Mouse (Mus musculus) megakaryocyte-erythroid progenitor cell, adult 5-6 weeks (primary cell): ENCODE results near the gene Klhl8. TPM values are rescaled to one million over a fixed set of nuclear protein-coding genes. Genes with fewer than 3 reads are reported as not detected.
"Not testable (repeated sequence)": the region's sequence is repeated elsewhere in the genome, so short reads cannot be mapped to it uniquely, and the experiment has no call there.

Source experiments
- ATAC-seq: replicated peaks from 2 replicates; pipeline ENCODE4 v1.8.0; 2016; ENCODE audit warnings: mild to moderate bottlenecking, inconsistent platforms; ENCODE audit not compliant: severe bottlenecking, poor library complexity, low FRiP score, low TSS enrichment
- total RNA-seq, 2 experiments: library from RNA; stranded (forward) in 1 of 2; stranded (reverse) in 1 of 2; fragments of 200-1000, 215-1000 nt in 1 of 2; fragments of >200 nt in 1 of 2; fragmentation: Nextera tagmentation in 1 of 2; gene quantifications; 2 replicates each; pipeline ENCODE4 v1.2.3; 2014 to 2017

Klhl8 gene
- 2.1 and 2.2 TPM in 2 replicates for total RNA-seq (2014; fragmentation: Nextera tagmentation)
- total RNA-seq (2017): 3.6 and 8.5 TPM in 2 replicates

DNA sequence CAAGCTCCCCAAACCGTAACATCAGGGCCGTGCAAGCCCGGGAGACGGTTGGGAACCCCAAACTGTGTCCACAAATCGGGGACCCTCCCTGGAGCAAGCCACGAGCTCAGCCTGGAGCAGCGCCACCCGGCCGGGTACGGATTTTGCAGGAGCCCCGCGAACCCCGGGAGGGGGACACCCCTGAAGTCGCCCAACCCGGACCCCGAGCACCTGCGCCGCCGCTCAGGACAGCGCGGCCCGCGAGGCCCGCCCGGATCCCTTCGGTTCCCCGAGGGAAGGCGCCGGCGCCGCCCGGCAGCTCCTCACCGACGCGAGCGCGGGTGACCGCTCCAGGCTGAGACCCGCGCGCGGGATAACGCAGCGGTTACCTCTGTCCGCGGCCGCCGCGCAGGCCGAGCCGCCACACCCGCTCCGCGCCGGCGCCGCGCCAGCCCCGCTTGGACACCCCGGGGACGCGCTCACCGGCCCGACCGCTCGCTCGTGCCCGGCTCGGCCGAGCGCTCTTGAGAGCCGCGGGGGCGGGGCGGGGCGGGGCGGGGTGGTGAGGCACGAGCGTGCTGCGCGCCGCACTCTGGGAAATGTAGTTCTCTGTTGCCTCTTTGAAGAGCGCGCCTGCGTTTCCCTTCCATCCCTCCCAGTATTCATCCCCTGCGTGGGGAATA is at the start of gene Klhl8:
TSS of gene Klhl8 (minus strand) at position 512 of the 662 bp plus-strand sequence.
- peak; percentile 85 for ATAC-seq

DNA sequence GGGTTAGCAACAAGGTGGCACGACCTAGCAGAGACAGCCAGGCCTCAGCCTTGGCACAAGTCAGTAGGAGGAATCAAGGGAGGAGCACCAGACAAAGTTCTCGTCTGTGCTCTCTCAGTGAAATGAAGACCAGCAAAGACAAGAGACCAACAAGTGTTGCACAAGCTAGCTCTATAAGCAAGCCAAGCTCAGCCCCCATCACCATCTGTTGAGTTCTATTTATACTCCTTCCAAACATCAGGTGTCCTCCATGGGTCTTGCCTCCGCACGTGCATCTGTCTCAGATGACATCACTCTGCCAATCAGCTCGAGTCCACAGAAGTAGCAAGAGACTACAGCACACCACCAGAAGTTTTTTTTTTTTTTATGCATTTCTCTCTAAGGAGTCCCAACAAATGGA is 43.6 kb upstream of the Klhl8 start:
- ATAC-seq: no peak

DNA sequence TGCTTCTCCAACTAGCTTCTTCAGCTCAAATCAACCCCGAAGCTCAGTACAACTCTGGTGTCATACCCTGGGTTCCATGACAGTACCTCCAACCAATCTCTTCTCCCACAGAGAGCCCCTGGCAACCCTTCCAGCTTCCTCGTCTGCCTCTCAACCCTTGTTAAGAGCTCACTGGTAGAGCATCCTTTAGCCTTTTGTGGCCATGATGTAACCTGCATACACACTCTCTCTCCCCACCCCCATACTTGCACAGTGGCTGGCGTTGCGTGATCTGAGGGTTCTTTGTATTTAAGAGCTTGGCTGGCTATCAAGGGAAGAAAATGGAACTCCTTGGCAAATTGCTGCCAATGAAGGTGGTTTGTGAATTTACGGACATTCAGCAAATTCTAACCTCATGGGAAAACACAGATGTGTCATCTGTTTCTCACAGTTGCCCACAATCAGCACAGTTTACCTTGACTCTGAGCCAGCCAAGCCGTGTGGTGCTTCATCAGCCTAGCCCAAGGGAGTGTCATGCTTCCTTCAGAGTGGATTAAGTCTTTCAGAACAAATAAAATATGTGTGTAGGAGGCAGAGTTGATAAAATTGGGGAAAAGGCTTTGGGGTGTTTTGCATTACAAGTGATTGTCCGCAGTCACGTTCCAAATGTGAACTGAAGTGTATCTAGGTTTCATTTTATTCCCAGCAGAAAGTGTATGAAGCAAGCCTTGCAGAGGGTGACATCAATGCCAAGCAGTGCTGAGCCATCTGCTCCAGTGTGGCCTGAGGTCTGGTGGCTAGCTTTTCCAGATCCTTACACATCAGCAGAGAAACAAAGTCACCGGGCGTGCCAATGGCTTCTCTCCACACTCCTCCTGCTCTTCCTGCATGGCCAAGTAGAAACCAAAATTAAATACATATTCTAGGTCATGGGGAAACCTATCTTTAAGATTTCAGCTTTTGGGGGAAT is 42.4 kb upstream of the Klhl8 start:
- no peak for ATAC-seq

DNA sequence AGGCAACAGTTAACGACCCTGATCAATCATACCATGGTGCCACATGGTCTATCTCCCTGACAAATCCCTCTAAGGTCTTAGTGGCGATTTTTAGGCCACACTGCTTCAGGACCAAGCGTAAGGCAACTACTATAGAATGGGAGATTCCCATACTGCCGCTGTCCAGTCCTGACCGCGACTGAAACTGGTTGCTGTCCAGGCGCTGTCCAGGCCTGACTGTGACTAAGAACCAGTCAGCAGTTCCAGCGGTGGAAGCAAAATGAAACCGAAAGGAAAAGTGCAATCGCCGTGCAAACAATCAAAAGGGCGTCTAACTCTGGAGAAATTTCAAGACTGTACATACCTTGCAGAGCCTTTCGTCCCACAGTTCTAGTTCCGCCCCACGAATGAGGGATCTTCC is 39.1 kb upstream of the Klhl8 start:
- not testable (repeated sequence) for ATAC-seq

DNA sequence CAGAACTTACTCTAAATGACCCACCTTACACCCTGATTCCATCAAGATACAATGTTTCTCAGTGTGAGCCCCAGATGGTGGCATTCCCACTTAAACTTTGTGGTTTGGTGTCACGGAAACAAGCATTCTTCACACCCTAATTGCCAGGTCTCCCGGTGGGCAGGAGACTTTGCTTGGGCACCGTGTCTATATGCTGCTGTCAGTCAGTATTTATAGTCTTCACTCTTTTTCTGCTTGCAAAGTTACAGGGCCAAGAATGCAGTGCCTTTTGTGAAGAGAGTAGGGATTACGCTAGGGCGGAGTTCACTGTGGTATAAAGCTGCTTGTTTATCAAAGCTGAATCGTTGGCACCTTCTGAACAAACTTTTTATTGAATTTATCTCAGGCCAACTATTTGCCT is 32.1 kb upstream of the Klhl8 start:
- ATAC-seq: no peak

DNA sequence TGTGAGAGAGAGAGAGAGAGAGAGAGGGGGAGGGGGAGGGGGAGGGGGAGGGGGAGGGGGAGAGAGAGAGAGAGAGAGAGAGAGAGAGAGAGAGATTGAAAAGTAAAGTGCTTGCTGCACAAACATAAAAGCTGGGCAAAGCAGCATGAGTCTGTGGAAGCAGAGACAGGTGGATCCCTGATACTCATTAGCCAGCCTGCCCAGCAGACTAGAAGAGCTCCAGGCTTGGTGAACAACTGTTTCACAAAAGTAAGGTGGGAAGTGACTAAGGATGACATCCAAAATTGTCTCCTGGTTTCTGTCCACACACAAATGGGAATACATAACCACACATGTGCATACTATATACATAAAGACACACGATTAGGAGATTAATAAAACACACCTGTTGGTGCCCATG is 28.8 kb upstream of the Klhl8 start:
- no peak for ATAC-seq

DNA sequence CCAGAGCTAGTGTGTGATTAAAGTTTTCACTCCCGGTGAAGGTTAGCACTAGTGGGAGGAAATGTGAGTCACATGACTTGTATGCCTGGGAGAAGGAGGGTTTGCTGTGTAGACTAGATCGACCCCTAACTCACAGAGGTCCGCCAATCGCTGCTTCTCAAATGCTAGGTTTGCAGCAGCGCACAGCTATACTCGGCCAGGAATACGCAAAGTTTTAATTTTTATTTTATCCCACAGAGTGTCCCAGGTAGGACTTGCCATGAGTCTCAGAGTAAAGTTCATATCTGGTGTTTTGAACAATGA is 28.2 kb upstream of the Klhl8 start:
- ATAC-seq: no peak

DNA sequence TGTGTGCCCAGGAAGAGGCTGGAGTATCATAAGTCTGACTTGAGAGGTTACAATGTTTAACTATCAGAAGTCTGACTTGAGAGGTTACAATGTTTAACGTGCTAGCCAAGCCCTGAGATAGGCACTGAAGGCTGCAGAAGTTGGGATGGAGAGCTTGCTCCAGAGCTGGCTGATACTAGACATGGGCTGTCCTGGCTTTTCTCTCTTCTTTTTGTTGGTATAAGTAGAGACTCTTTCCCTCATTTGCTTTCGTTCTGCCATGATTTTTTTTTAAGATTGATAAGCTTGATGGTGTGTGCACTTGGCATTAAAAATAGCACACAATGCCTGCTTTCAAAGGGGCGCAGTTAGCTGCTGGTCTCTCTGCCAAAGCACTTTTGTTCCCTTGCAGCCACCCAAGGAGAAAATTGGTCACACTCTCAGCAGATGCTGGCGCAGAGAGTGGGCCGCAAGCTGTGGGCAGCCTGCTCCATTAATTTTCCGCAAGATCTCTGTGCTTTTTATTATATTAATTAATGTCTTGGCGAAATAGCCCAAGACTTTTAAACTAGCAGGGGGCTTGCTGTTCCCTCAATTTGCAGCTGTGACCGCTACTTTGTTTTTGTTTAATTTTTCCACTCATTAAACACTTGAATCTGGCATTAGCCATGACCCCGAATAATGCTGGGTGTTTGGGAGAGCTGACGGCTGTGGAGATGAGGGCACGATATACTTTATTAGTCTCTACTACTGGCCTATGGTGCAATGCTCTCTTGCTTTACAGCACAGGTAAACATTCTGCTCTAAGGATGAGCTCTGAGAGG is 27.7 kb upstream of the Klhl8 start:
- ATAC-seq: no peak

DNA sequence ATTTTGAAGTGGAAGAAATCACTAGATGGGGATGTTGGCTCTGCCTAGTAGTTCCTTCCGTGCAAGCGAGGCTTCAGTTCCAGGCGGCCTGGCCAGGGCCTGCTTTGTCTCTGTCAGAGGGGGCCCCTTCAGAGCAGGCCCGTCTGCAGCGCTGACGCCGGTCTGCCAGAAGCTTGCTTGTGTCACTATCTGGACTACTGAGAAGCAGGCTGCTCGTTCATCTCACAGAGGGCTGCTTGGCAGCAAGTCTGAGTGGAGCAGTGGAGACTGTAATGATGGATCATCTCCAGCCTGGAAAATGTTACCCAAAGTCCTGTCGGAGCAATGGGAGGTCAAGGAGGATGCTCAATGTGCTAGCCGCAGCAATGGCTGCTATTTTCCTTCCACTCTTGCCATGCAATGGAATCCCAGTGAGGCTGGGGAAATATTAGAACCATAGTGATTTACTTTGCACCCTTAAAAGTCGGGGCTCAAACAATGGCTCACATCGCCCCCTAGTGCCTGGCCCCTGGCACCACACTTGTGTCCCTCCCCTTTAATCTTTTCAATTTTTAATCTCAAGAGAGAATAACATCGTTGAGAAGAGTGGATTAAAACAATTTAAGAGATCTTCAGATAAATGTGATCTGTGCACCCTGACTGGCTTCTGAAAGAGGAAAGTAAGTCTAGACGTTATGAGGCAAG is 26.0 kb upstream of the Klhl8 start:
- ATAC-seq: peak; percentile 83

DNA sequence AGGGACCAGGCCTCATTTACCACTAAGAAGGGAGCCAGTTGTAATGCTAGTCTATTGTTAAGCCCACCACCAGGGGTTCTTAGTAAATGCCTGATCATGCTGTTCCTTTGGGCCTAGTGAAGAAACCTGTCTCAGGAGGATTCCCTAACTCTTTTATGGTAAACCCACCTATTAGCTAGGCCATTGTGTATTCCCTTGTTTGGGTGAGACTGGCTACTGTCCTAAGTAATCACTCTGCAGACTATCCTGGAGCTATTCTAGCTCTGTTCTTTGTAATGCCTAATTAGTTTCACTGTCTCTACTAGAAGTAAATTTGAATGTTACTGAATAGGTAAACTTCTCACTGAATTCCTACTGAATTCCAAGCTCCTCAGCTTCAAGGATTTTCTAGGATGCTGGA is 20.9 kb upstream of the Klhl8 start:
- ATAC-seq: not testable (repeated sequence)

DNA sequence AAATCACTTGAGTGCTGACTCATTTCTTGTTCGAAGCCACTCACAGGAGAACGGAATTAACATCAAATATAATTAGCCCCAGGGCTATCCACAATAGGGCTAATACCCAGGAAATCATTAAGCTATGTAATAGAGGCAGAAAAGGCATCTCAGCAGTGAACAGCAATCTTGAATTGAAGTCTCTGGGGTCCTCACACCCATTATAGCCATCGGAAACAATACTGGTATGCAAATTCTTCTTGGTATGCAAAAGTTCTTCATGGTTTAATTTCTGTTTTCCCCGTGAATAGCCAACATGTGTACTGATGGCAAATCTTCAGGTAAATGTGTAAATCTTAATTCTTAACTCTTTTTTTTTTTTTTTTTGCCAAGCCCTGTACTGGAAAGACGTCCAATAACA is 19.5 kb upstream of the Klhl8 start:
- ATAC-seq: no peak

DNA sequence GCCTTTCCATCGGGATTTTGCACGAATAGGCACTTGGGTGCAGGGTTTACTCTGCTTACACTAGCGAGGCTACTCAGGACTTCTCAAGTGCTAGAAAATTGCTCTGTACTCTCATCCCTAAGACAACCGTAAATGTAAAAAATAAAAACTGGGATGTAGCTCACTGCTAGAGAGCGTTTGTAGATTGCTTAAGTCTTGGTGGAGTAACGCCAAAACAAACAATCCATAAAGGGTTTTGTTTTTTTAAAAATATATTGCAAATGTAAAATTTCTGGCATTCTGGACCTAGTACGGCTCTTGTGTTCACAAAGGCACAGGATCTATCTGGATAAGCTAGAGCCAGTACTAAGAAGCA is 17.1 kb upstream of the Klhl8 start:
- ATAC-seq: no peak

DNA sequence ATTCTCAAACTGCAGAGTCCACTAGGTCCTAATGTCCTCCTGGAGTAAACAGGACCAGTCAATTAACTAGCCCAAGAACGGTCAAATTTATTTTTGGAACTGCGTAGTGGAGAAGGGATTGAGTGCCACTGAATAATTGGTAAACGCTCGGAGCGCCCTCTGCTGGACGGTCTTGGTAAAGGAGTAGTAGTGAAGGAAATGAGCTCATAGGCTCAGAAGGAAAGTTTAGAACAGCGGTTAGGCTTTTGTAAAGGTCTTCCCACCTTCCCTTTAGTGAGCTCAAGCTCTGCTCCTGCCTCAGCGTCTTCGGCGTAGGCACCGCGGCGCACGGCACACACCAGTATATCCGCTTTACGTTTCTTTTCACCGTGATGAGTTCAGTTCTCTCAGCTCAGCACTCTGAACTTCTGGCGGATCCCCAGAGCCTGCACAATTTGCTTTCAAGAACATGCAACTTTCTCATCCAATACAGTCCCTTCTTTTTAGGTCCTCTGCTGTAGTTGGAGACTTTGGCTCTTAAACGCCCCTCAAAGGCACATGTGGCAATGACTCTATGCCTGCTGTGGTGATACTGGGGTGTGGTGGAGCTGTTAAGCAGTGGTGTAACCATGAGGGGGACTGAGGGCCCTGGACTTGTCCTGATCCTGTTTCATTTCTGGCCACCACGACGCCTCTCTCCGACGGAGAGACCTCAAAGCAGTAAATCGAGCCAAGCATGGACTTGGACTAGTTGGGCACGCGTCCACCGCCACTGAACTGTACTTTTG is 16.6 kb upstream of the Klhl8 start:
- peak; percentile 94 for ATAC-seq

DNA sequence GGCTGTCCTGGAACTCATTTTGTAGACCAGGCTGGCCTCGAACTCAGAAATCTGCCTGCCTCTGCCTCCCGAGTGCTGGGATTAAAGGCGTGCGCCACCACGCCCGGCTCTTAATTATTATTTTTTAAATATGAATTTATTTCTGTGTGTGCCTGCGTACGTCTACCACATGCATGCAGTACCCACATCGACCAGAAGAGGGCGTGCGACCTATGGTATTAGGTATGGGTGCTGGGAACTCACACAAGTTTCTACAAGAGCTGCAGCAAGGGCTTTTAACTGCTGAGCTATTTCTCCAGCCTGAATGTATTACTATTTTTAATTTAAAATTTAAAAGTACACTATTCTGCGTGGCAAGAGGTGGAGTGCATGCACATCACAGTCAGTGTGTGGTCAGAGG is 15.3 kb upstream of the Klhl8 start:
- peak; percentile 47; the same call in 1 of the 2 replicates for ATAC-seq

DNA sequence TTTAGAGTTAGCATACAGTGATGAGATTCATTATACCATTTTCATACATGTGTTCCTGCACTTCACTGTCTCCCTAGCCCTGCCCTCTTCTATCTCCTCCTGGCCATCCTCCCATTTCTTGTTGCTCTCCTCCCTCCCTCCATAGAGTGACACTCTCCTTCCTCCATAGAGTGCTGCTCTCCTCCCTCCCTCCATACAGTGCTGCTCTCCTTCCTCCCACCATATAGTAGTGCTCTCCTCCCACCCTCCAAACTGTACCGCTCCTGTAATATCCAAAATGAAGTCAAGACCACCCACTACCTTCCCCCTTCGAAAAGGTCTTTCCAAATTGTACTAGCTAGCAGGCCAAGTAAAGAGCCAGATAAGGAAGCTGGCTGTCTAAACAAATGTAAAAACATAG is 12.7 kb upstream of the Klhl8 start:
- no peak for ATAC-seq

DNA sequence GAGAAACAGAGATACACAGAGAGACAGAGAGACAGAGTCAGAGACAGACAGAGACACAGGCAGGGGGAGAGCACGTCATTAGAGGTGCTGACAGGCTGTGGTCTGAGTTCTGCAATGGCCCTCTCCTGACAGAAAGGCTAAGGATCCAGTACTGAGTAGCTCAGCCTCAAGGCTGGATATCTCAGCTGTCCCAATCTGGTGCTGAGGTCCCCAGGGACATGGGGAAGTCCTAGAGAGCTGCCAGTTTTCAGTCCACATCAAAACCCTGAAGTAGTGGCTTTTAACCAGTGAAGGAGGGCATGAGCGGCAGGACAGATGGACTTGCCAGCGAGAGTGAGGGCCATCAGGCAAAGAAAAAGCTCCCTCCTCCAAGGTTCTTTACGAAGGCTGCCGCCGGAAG is 12.0 kb upstream of the Klhl8 start:
- ATAC-seq: no peak

DNA sequence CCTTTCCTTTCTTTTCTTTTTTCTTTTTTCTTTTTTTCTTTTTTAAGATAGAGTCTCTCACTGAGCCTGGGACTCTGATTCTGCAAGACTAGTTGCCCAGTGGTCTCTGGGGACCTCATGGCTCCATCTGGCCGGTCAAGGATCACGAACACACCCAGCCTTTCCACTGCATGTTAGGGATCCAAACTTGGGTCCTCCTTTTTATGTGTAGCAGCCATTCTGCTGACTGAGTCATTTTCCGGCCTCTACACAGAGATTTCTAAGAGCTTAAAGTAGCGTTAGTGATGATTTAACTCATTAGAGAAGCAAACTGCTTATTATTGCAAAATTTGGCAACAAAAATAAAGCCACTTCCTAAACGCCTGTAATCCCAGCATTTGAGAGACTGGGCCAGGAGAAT is 11.4 kb upstream of the Klhl8 start:
- ATAC-seq: no peak

DNA sequence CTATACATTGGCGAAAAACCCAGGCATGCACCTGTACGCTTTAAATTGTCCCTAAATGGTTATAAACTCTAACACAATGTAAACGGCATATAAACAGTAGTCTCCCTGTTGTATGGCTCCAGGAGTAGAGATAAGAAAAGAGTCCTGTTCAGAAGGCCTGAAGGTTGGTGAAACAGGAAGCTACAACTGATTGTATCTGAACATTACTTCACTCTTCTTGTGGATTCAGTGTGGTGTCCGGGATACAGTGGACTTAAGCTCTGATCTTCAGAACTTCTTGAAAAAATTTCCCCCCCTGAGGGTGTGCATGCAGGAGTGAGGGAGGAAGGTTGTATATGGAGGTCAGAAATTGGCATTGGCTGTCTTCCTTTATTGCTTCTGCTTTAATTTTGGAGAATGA is 8.4 kb upstream of the Klhl8 start:
- no peak; the same call in 1 of the 2 replicates for ATAC-seq

DNA sequence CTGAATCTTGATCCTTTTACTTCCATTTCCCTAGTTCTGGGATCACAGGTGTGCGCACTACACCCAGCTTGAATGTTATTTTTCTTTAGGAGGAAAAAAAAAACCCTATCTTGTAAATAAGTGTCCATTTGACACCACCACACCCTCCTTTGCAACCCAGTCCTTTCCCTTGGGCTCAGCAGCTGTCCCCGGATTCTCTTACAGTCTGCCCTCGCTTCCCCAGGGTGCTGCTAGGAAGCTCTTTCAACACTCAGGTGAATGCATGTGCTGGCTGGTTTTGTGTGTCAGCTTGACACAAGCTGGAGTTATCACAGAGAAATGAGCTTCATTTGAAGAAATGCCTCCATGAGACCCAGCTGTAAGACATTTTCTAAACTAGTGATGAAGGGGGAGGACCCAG is 7.2 kb upstream of the Klhl8 start:
- no peak for ATAC-seq
